Mouse (Mus musculus) adrenal gland, postnatal 10 days (tissue): ENCODE data around the gene Prim1. TPM values are rescaled to one million over a fixed set of nuclear protein-coding genes. Genes with fewer than 3 reads are reported as not detected.

Experiments used
- DNase-seq: peaks from one replicate; pipeline ENCODE4 v3.0.0; 2021; ENCODE audit warnings: mixed read lengths
- long read RNA-seq, 2 experiments: library from polyadenylated mRNA; stranded (forward); transcript quantifications; one replicate each; pipeline ENCODE4 v2.0.0; 2021
- total RNA-seq, 2 experiments: library from RNA; stranded (reverse); gene quantifications; 2 replicates each; pipeline ENCODE4 v1.2.3; 2021

The Prim1 gene
- 10 to 100 TPM; 11.2 to 16.4 TPM for total RNA-seq
- long read RNA-seq, experiment 1, transcript Prim1-201 (13 exons, 1,583 nt): major isoform, 5 of 7 reads
- long read RNA-seq, experiment 1, partial matches to known transcripts: 0 of 7 reads
- long read RNA-seq, experiment 1, other reads (novel, unspliced or antisense): 1 of 7 reads
- long read RNA-seq, experiment 2, partial matches to known transcripts: 0 of 6 reads
- long read RNA-seq, experiment 2, other reads (novel, unspliced or antisense): 2 of 6 reads

DNA sequence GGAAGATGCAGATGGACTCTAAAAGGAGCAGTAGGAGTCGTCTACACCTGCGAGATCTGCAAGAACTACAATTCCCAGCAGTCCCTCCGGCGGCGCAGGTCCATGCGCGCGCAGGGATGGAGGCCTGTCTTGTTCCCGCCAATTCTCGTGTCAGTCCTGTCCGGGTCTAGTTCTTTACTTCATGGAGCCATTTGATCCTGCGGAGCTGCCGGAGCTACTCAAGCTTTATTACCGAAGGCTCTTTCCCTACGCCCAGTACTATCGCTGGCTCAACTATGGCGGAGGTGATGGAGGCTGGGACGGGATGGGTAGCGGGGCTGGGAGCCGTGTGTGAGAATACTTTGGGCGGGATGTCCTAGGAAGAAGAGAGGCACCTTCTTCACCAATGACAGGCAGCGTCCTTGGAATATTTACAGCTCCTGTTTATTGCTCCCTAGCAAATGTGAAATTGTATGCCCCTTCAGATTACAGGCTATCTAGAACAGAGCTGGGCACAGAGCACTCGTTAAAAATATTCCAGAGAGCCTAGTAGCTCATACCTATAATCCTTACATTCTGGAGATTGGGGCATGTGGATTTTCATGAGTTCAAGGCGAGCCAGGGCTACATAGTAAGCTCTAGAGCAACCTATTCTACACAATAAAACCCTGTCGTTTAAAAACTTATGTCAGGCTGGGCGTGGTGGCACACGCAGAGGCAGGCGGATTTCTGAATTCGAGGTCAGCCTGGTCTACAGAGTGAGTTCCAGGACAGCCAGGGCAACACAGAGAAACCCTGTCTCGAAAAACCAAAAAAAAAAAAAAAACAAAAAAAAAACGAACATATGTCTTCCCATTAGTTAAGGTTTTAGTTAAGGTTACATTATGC lies at the start of gene Prim1:
Gene Prim1 (plus strand): TSS at position 101 of the 867 bp plus-strand sequence.
- peak; percentile 86 for DNase-seq

DNA sequence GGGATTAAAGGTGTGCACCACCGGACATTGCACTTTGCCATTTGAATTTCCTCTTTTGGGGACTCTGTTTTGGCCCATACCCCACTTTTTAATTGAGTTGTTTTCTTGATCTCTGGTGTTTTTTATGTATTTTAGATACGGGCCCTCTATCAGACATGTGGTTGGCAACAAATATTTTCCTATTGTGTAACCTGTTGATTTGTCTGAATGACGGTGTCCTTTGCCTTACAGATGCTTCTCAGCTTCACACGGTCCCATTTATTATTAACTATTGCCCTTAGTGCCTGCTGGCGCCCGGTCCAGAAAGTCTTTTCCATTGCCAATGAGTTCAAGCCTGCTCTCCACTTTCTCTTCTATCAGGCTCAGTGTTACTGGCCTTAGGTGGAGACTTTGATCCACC lies 48.5 kb upstream of the Prim1 start:
- no peak for DNase-seq

DNA sequence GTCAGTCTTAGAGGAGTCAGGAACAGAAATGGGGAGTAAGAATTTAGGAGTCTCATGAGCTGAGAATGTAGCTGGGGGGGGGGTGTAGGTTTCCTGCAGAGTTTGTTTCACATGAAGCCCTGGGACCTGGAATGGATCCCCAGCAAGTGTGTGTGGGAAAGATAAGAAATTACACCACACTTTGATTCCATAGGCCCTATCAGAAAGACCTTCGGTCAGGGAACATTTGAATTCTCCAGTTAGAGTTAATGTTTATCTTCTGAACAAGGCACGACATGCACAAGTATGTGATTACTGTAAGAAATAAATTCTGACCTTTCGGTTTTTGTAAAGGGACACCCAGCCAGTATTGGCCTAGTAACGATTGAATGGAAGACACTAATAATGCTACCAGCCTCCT lies 45.1 kb upstream of the Prim1 start:
- no peak for DNase-seq

DNA sequence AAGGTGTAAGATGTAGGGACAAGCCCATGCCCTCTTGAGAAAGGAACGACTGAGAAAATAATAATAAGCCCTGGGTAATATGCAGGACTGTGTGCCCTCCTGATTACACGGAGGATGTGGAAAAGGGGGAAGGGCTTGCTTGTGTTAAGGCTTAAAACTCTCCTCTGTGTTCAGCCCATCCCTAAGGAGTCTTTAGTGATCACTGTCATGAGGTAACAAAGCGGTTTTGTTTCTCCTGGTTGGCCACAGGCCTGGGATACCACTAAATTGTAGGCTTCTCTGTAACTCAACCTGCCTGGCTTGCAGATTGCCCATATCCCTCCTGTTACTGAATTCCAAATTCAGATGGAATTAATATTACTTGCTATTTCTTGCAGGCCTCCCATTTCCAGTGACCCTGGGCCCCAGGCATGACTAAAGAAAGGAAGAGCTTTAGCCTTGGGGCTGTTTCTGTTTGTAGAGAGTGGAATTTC lies 44.6 kb upstream of the Prim1 start:
- DNase-seq: no peak

DNA sequence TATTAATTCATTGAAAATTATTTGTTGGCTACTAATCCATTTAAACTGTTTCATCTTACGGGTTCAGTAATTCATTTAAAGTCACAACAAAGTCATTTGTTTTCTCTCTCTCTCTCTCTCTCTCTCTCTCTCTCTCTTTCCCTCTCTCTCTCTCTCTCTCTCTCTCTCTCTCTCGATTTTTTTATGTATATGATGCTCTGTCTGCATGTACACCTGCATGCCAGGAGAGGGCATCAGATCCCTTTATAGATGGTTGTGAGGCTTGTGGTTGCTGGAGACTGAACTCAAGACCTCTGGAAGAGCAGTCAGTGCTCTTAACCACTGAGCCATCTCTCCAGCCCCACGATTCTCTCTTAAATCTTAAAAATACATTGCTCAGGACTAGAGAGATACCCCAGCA lies 43.8 kb upstream of the Prim1 start:
- DNase-seq: no peak

DNA sequence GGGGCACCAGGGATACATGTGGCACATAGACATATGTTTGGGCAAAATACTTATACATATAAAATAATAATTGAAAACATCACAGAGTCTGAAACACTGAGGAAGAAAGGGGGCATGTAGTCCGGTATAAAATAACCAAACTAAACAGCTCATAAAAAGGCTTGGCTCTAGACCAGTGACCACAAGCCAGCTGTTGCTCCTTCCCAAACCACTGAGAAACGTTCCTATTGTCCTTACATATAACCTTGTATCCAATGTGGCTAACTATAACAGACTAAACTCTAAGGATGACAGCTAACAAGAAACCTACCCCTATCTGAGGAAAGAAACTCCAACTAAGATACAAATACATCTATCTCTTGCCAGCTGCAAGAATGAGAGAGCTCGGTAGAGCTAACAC lies 40.9 kb upstream of the Prim1 start:
- no peak for DNase-seq

DNA sequence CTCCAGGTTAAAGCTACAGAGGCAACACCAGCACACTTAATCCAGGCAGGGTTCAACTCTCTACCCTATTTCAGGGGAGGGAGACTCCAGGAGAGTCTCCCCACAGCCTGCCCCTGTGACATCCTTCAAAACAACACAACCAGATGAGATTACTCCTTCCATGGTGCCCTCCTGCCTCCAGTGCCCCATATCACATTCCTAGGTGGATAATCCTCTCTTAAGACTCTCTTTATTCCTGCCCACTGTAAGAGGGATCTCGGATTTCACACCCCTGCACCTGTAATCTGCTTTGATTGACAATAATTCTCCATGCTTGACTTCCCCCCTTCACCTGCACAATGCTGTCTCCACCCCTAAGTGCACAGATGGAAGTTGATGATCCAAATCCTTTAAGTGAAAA lies 39.5 kb upstream of the Prim1 start:
- no peak for DNase-seq

DNA sequence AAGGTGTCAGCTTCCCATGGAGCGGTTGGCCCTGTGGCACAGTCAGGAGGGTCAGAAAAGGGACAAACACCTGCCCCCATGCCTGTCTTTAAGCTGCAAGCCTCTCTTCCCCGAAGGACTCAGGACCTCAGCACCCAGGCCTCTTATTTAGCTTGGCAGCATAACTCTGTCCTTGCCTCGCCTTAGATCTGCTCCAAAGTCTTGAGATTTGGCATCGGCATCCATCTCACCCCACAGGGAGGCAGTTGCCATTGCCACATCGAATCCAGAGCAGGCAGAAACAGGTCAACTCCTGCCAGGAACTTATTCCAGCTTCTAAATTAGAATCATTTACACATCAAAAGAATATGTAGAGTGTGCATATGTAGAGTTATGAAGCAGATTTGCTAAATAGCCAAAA lies 30.3 kb upstream of the Prim1 start:
- peak; percentile 55 for DNase-seq

DNA sequence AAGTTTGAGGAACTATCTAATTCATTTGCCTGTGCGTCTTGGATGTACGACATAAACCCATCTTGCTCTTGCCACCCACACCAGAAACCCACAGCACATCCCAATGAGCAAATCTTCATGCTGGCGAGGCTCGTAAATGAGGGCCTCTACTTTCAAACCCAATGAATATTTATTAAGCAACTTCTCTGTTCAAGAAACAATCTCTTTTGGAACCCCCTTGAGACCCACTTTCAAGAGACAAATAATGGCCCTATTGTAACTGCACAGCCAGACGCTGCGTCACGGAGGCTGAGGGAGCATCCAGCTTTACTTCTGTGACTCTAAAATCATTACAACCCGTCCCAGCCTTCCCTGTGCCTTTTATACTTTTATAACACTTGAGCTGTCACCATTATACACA lies 29.4 kb upstream of the Prim1 start:
- DNase-seq: no peak

DNA sequence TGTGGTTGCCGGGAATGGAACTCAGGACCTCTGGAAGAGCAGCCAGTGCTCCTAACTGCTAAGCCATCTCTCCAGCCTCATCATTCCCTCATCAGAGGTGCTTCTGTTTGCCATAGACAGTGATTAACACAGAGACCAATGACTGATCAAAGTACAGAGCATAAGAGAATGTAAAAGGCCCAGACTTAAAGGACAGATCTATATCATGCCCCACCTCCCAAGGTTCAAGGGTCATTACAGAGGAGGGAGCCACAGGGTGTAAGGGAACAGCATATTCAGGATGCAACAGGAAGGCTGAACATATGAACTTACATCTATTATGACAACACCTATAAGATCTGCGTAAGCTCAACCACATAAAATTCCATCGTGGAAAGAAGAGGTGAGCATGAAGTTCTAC lies 18.3 kb upstream of the Prim1 start:
- no peak for DNase-seq

DNA sequence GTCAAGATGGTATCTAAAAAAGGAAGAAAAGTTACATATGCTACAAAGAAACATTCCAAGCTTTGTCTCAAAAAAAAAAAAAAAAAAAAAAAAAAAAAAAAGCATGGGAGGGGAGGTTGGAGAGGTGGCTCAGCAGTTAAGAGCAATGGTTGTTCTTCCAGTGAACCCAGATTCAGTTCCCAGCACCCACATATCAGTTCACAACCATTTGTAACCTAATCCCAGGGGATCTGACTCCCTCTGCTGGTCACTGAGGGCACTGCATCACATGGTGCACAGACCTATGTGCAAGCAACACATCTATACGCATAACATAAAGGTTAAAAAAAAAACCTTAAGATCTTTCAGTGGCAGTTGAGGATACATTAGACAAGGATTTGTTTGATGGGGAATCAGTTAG lies 16.7 kb upstream of the Prim1 start:
- DNase-seq: no peak

DNA sequence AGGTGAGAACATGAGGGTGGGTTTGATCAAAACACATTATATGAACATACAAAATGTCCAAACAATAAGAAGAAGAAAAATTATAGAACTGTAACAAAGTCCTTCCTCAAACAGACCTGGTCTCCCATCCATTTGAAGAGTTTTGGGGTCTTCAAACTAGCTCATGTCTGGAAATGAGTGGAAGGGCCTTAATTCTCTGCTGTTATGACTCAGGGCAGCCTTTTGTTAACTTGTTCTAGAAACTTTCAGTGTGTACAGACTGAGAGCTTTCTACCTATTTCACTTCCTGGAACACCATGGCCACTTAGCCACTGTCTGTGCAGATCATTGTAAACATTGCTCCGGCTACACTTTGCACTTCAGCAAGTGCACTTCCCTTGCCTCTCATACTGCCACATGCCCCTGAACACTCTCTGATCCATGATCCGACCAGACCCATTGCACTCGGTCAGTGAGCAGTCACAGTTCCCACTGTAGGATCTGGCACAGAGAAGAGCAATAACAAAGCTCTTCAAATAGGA lies 11.6 kb upstream of the Prim1 start:
- DNase-seq: no peak

DNA sequence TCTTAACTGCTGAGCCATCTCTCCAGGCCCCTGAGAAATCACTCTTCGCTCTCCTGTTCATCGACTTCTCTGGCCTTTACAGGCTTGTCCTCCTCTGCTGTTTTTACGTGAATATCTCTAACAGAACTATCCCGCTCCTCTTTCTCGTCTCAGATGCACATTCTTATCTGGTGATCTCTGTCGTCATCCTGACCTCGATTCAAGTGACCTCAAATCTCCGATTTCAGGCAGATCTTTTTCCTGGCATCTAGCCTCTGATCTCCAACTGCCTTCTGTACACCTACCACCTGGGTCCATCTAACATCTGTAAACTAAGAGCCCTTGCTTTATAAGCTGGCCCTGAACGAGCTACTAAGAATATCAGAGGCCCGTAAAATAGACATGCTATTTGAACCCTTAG lies 10.1 kb upstream of the Prim1 start:
- no peak for DNase-seq

DNA sequence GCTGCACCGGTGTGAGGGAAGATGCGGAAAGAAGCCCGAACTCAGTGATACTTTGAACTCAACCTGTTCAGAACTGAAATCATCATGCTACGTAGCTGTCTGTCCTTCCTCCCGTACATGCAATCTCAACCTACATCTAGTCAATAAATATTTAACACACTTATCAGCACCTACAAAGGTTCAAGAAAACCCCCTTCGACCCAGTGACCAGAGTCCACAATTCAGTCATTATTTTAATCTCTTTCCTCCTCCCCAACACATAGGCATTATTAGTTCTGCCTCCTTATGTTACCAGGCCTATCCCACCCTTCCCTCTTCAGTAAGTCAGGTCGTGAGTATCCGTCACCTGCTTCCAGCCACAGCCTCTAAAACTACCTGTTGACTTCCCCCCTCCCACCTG lies 9.5 kb upstream of the Prim1 start:
- no peak for DNase-seq

DNA sequence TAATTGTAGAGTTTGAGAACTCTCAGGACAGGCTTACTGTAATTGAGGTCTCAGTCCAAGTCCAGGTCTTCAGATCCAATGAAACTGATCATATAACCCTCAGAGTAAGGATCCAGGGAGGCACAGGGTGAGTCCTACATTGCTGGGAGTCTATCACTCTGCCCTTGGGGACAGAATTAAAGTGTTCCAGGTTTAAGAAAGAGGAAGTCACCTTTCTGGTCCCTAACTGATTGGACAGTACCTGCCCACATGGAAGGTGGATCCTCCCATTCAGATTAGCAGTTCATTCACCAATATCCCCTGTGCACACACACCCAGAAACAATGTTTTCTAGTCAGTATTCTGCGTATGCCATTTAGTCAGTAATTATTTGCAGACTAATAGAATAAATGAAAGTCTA lies 7.5 kb upstream of the Prim1 start, which contains the start of gene Hsd17b6:
Gene Hsd17b6 (minus strand): TSS at position 166 of the 400 bp plus-strand sequence.
- DNase-seq: no peak

DNA sequence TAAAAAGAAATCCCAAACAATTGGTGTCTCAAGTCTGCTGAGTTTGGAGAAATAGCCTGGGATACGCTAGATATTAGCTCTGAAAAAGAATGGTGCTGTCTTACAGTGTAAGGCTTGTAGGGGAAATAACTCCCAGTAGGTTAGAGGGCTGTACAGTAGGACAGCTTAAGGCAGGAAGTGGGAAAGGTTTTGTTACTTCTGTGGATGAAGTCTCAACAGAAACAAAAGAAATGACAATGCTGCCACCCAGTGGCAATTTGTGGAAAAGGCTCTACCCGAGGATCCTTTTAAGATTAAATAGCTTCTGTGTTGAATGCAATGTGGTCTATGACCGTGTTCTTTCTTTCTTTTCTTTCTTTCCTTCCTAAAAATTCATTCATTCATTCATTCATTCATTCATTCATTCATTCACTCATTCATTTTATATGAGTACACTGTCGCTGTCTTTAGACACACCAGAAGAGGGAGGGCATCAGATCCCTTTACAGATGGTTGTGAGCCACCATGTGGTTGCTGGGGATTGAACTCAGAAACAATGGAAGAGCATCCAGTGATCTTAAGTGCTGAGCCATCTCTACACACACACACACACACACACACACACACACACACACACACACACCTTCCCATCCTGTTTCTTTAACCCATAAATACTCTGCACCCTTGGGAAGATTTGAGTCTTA lies 6.6 kb upstream of the Prim1 start:
- peak; percentile 86 for DNase-seq

DNA sequence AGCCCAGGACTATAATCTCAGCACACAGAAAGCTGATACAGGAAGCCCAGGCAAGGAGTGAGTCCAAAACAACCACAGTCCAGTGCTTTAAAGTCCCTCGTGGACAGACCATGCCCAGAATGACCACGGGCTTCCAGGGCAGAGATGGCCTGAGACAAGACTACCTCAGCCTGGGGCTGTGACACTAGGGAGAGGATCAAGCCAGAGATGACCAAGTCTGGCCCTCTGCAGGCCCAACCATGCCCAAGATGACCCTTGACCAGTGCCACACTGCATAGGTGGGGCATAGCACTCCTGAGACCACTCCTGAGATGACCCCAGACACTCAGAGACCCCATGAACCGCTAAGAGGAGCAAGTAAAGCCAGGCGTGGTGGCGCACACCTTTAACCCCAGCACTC lies 5.2 kb upstream of the Prim1 start:
- no peak for DNase-seq

DNA sequence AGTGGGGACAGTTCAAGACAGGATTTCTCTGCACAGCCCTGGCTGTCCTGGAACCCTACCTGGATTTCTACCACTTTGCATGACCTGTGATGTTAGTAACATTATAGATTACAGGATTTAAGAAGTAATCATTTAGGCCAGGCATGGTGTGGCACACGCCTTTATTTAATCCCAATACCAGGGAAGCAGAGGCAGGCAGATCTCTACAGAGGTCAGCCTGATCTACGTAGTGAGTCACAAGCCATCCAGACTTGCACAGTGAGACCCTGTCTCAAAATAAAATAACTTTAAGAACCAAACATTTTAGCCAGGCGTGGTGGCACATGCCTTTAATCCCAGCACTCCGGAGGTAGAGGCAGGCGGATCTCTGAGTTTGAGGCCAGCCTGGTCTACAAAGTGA lies 7.2 kb downstream of the Prim1 start:
- DNase-seq: no peak

DNA sequence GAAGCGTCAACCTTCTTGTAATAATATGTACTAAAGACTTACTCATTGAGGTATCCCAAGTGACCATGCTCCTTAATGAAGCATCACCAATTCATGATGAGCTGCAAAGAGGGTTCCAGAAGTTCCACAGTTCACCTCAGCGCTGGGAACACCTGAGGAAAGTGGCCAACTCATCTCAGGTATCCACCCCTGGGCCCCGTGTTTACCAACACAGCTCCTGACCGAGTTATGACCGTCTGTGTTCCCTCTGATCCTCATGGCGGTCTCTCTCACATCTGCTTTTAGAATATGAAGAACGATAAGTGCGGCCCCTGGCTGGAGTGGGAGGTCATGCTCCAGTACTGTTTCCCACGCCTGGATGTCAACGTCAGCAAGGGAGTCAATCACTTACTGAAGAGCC lies 8.5 kb downstream of the Prim1 start:
- DNase-seq: no peak

DNA sequence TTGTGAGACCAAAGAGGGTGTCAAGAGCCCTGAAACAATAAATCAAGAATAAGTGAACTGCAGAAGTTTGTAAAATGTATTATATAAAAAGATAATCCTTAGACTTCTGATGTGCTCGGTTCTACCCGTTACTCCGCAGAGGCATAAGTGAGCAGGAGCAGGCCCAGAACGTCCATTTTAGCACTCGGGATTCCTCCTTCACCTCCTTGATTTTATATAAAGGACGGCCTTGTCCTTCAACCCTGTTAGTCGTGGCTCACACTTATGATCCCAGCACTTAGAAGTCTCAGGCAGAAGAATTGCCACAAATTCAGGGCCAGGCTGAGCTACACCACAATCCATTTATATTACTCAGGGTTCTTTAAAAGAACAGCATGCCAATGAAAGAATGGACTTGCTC lies 15.0 kb downstream of the Prim1 start:
- no peak for DNase-seq

DNA sequence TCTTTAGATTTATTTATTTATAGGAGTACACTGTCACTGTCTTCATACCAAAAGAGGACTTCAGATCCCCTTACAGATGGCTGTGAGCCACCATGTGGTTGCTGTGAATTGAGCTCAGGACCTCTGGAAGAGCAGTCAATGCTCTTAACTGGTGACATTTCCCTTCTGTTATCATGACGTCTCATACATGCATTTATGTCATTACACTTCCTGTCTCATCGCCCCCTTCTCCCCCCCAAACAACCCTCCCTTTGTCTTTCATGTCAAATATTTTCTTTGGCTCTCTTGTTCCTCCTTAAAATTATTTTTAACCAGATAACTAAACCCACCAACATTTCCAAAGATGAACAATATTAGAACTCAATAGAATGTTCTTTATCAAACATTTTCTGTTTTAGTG lies 15.9 kb downstream of the Prim1 start:
- DNase-seq: no peak

DNA sequence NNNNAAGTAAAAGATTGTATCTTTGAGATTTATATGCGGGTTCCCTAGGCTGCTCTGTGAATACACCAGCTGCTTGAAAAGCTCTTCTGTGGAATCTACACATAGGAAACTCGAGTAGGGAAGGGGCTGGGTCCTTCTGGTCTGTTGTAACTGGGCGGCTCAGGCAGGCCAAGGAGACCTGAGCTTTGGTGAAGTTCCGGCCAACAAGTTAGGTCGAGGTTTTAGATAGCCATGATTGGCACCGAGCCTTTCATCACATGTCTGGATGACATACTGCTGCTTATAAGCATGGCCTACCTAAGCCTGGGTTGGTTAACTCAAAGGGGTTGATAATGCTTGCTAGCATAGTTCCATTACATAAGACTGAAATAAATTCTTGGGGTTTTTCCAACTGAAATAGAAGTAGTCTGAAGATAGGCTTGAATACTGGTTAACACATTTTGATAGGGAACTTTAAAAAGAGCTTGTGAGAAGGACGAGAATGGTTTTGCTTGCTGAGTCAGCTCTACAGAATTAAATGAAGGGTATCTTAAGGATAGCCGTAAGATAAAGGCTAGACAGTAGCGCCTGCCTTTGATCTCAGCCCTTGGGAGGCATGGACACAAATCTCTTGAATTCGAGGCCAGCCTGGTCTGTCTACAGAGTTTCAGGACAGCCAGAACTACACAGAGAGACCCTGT lies 21.9 kb downstream of the Prim1 start:
- DNase-seq: peak; percentile 71
